Mouse (Mus musculus) embryo, embryonic 10.5 days (tissue): Measurements from ENCODE around the gene Utrn.

Experiments used
- DNase-seq: peaks from one replicate; pipeline ENCODE4 v3.0.0-alpha.2; 2015; ENCODE audit warnings: low spot score

The Utrn gene

GRCm38 (mm10) chr10:12869029-12869671, at the start of gene Utrn:
Gene Utrn (minus strand): TSS chr10:12869365.
- peak; percentile 86 for DNase-seq

- peak; percentile 53 for DNase-seq
These were observed 48.5 kb upstream of the Utrn start for GRCm38 (mm10) chr10:12917626-12918025.

GRCm38 (mm10) chr10:12916376-12916775, 47.2 kb upstream of the Utrn start:
- DNase-seq, result no peak

DNA sequence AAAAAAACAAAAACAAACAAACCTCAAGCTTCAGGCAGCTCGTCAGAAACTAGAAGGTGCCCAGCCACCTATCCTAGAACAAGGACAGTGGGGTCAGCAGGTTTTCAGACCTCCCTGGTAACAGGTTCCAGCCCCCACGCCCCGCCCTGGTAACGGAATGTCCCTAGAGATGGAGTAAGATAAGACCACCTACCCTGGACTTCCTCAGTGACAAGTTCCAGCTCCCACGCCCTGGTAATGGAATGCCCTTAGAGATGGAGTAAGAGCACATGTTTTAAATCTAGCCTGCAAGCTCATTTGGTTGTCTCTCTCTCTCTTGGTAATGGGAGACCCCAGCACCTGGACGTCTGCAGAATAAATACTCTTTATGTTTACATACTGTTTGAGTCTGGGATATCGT, 46.7 kb upstream of the Utrn start:
- DNase-seq, result peak; percentile 44

- no peak for DNase-seq
These were observed 45.0 kb upstream of the Utrn start for GRCm38 (mm10) chr10:12914203-12914602.

- DNase-seq, result no peak
These were observed 42.9 kb upstream of the Utrn start for GRCm38 (mm10) chr10:12911981-12912530.

DNA sequence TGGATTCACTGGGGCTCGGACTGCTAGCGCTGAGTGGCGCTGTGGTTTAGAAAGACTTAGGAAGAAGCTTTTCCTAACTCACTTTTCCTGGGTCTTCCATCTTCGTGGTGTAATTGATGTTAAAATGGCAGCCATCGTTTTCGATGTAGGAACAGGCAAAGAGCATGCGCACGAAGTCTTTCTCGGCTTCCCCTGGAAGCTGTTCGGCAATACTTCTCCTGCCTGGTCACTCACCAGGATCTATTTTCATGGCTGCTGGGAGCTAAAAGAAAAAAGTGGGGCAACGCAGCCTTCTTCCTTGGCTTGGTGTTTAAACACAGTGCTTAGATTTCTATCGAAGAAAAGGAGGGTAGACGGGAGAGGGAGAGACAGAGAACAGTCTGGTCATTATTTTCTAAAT, 42.3 kb upstream of the Utrn start:
- DNase-seq, result no peak

DNA sequence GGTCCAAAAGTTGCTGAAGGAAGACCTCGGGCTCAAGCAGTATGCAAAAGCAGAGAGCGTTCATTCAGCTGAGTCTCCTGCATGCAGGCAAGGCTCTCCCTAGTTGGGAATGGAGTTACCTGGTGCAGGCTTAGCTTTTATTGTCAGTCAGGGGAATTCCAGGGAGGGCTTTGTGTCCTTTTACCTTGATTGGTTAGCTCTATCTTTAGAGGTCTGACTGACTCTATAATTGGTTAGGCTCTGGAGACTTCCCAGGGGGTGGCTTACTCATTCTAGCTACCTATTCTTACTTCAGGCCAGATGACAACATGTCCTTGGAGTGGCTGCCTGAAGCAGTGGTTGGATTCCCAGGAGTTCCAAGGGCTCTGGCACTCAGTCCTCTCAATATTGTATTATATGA, 40.7 kb upstream of the Utrn start:
- DNase-seq, result no peak

DNA sequence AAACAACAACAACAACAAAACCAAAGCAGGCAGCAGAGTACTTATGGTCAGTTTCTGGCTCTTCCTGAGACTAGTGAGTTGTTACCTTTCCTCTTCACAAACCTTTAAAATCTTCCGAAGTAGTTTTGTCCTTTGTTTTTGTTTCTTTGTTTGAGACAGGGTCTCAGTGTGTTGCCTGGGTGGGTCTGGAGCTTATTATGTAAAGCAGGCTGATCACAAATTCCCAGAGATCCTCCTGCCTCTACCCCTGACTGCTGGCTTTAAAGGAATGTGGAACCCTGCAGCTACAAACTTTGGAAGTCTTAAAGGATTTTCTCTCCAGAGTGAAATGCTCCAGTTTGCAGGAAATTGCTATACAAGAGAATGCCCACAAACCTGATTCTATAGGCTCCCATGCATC, 40.0 kb upstream of the Utrn start:
- DNase-seq, result no peak

- DNase-seq, result no peak
These were observed 35.0 kb upstream of the Utrn start for GRCm38 (mm10) chr10:12904140-12904528.

DNA sequence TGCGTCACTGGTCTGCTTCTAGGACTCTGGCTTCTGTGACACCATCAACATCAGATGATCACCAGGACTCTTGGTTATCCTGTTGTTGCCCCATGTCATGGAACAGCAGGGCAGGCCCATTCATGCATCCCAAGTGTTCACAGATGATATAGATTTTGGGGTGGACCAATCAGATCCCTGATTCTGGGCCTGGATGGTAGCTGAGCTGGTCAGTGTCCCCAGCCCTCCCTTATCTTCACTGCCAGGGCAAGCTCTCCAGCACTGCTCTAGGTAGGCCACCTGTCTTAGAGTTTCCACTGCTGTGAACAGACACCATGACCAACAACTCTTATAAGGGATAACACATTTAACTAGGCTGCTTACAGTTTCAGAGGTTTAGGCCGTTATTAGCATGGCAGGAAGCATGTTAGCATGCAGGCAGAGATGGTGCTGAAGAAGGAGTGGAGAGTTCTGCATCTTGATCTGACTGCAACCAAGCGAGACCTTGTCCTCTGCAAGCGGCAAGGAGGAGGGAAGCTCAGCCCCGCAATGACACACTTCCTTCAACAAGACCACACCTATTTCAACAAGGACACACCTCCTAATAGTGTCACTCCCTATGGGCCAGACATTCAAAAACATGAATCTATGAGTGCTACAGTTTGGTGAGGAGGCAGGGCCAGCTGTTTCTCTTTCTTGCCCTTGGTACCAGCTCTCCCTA, 34.4 kb upstream of the Utrn start:
- DNase-seq, result no peak

- DNase-seq, result no peak
These were observed 30.7 kb upstream of the Utrn start for GRCm38 (mm10) chr10:12899901-12900300.

DNA sequence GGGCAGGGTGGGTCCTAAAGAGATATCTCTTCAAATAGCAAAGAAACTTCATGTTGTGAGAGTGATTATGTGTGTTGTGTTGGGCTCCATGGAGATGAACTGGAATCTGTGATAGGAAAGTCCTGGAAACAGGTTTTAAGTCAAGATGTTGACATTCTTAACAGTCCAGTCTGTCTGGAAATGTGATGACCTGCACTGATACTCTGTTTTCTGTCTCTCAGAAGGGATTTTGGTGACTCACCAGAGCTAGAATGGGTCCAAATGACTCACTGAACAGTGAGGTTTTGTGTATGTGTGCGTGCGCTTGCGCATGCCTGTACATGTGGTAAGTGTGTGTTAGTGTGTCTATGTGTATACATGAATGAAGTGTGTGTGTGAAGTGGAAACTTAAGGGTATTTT, 24.2 kb upstream of the Utrn start:
- no peak for DNase-seq

DNA sequence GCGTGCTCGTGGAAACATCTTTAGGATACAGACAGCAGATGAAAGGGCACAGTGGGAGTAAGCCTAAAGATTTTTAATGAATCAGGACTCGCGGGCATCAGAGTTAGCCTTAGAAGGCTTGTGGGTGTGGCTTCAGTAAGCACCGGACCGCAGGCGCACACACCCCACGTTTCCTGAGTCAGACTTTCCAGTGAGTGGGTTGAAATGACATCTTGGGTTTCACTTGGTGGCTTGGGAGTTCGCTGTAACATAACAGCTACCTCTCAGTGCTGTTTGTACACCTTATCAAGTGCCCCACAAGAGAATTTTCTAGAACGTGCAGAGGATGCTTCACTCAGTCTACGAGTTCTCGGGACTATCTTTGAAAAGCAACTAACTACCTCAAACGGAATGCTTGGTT, 19.2 kb upstream of the Utrn start:
- no peak for DNase-seq

- no peak for DNase-seq
These were observed 18.6 kb upstream of the Utrn start for GRCm38 (mm10) chr10:12887792-12888191.

GRCm38 (mm10) chr10:12884308-12884948, 15.3 kb upstream of the Utrn start:
- no peak for DNase-seq

GRCm38 (mm10) chr10:12881911-12882310, 12.7 kb upstream of the Utrn start:
- DNase-seq, result no peak

- peak; percentile 70 for DNase-seq
These were observed 10.1 kb upstream of the Utrn start for GRCm38 (mm10) chr10:12879313-12879695.

GRCm38 (mm10) chr10:12878661-12879312, 9.6 kb upstream of the Utrn start:
- peak; percentile 89 for DNase-seq

GRCm38 (mm10) chr10:12876426-12876825, 7.3 kb upstream of the Utrn start:
- DNase-seq, result no peak

- no peak for DNase-seq
These were observed 6.2 kb upstream of the Utrn start for GRCm38 (mm10) chr10:12875410-12875809.

- no peak for DNase-seq
These were observed 5.6 kb upstream of the Utrn start for GRCm38 (mm10) chr10:12874577-12875277.
